Mouse (Mus musculus): ENCODE results near the gene Klhl23. TPM values are rescaled to one million over a fixed set of nuclear protein-coding genes. Genes with fewer than 3 reads are reported as not detected.
A peak's percentile ranks its signal among the peaks of the same experiment; 100 is the strongest.
"Not testable (repeated sequence)": the region's sequence is repeated elsewhere in the genome, so short reads cannot be mapped to it uniquely, and the experiment has no call there.

The Klhl23 gene
- 40.3 and 66.3 TPM in 2 replicates for polyA plus RNA-seq (2016; fragmentation: Nextera tagmentation; extraction: Ambion mirVana)

DNA sequence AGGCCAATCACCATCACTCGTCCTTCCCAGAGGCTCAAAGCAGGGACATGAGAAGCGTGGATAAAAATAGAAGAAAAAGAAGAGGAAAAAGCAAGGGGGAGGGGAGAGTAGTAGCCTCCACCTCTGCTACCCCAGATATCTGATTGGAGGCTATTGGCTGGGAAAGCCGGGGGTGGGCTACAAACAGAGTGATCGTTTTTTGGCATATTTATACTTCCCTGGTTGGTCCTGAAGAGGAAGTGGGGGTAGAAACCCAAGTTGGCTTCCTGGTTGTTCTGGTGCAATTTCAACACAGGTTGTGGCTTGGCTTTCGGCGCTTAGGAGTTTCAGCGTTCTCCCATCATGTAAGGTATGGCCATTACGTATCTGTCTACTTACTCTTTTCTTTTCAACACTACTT, at the start of gene Klhl23:
Gene Klhl23, plus strand, starts transcription at position 234 of the 400 bp plus-strand sequence.
- Histone ChIP-seq H3K9me3 (no peaks in the 10 kb centered on the region), H3K4me1 (peaks cover 25% of the 10 kb centered on the region; the same call in 1 of the 2 replicates), H3K36me3 (peaks cover 18% of the 10 kb centered on the region), H3K4me3 (peak within 1 kb of the TSS; percentile 92), H3K27ac (peak within 1 kb of the TSS; percentile 99), H3K27me3 (ENCODE audit: insufficient read depth, poor library complexity, severe bottlenecking) (no peaks in the 10 kb centered on the region)
- 8% methylated on average over 8 of the region's 8 CpGs for WGBS
- peak; percentile 81 for DNase-seq (ENCODE audit: low spot score)

DNA sequence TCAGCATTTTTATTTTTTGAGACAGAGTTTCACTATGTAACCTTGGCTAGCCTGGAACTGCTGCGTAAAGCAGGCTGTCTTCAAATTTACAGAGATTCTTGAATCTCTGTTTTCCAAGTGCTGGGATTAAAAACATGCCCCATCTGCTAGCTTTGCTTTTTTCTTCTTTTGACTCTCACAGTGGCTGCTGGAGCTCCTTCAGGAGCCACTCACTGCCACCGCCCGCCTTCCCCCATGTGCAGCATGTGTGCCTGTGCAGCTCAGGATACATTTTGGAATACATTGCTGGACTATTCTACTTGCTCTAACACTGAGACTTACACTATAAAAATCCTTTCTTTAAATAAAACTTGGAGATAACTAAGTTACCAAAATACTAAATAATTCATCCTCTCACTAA, 48.4 kb upstream of the Klhl23 start:
- Histone ChIP-seq H3K4me3 (no peak overlapping the region), H3K27me3 (ENCODE audit: insufficient read depth, poor library complexity, severe bottlenecking) (no peaks in the 10 kb centered on the region), H3K4me1 (no peaks in the 10 kb centered on the region), H3K9me3 (no peaks in the 10 kb centered on the region), H3K27ac (no peak overlapping the region), H3K36me3 (peaks cover 6% of the 10 kb centered on the region; the same call in 1 of the 2 replicates)
- WGBS: 96% methylated on average over 3 of the region's 3 CpGs
- DNase-seq (ENCODE audit: low spot score): no peak

DNA sequence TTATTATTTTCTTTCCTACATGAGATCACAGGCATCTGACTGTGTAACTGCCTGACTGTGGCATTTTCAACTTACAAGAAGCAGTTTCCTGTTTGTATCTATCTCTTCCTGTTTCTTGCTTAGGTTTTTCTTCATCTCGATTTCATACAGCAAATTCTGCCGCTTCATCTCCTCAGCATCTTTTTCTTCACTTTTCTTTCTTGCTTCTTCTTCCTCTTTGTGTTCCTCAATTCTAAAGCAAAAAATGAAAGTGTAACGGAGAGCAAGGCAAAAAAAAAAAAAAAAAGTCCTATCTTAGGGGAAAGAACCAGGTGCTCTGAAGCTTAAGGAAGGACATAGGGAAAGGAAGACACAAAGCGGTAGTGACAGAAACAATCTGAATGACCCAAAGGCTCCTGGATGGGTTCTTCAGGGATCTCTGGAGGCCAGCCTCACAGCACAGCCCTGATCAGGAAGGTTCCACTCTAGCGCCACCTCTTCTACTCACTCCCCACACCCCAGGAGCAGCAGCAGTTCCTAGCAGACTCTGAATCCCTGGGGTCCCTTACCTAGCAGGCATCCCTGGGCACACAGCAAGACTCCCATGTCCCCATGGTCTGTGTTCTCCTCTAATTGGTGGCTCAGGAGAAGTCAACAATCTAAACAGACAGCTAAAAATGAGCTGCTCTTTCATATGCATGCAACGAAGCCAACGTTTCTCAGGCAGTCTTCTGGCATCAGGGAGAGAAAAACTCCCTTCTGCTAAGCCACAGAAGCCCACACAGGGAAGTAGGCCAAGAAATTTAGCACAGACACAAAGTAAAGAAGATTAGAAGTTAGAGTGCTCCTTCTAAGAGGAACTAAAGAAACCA, 43.5 kb upstream of the Klhl23 start:
- no peak for DNase-seq (ENCODE audit: low spot score)
- no peaks in the 10 kb centered on the region for H3K27me3 ChIP-seq (ENCODE audit: insufficient read depth, poor library complexity, severe bottlenecking)
- 66% methylated on average over 7 of the region's 7 CpGs for WGBS
- no peaks in the 10 kb centered on the region for H3K4me1 ChIP-seq
- H3K36me3 ChIP-seq: peaks cover 6% of the 10 kb centered on the region; the same call in 1 of the 2 replicates
- no peak overlapping the region for H3K27ac ChIP-seq
- no peak overlapping the region for H3K4me3 ChIP-seq
- H3K9me3 ChIP-seq: no peaks in the 10 kb centered on the region

DNA sequence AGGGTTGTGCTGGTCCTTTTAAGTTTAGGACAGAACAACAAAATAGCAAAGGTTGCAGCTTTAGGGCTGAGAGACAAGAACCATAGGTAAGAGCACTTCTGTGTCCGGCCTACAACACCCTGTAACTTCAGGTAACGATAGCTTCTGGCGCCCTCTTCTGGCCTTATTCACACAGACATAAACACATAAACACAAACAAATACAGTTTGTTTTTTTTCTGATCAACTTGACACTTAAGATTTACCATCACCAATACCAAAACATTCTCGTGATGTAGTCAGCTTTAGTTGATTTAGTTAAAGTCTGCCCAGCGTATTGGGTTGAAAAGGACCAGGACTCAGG, 42.9 kb upstream of the Klhl23 start:
- DNase-seq (ENCODE audit: low spot score): no peak
- H3K27me3 ChIP-seq (ENCODE audit: insufficient read depth, poor library complexity, severe bottlenecking): no peaks in the 10 kb centered on the region
- no peak overlapping the region for H3K4me3 ChIP-seq
- no peak overlapping the region for H3K27ac ChIP-seq
- 46% methylated on average over 5 of the region's 5 CpGs for WGBS
- H3K36me3 ChIP-seq: peaks cover 6% of the 10 kb centered on the region; the same call in 1 of the 2 replicates
- H3K9me3 ChIP-seq: no peaks in the 10 kb centered on the region
- no peaks in the 10 kb centered on the region for H3K4me1 ChIP-seq

DNA sequence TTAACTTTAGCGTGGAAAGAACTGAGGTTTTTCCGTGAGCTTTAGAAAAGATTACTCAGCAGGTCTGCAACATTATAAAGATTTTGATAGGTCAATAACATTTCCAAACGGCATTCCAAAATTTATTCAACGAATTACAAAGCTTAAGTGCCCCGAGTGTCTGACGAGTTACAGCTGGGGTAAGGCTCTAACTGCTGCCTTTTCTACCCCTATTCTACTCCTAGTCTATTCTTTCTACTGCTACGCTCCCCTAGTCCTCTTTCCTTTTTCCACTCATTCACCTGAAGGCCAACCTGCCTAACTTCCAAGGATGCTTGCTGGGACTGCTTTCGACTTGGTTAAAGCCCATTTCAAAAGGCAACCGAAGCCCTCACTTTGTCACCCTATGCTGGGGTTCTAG, 32.8 kb upstream of the Klhl23 start:
- Histone ChIP-seq H3K27ac (peak overlapping the region; percentile 93), H3K36me3 (peaks cover 14% of the 10 kb centered on the region), H3K27me3 (ENCODE audit: insufficient read depth, poor library complexity, severe bottlenecking) (no peaks in the 10 kb centered on the region), H3K9me3 (no peaks in the 10 kb centered on the region), H3K4me3 (peak overlapping the region; percentile 83), H3K4me1 (peaks cover 4% of the 10 kb centered on the region; the same call in 1 of the 2 replicates)
- DNase-seq (ENCODE audit: low spot score): no peak
- 35% methylated on average over 9 of the region's 9 CpGs for WGBS

DNA sequence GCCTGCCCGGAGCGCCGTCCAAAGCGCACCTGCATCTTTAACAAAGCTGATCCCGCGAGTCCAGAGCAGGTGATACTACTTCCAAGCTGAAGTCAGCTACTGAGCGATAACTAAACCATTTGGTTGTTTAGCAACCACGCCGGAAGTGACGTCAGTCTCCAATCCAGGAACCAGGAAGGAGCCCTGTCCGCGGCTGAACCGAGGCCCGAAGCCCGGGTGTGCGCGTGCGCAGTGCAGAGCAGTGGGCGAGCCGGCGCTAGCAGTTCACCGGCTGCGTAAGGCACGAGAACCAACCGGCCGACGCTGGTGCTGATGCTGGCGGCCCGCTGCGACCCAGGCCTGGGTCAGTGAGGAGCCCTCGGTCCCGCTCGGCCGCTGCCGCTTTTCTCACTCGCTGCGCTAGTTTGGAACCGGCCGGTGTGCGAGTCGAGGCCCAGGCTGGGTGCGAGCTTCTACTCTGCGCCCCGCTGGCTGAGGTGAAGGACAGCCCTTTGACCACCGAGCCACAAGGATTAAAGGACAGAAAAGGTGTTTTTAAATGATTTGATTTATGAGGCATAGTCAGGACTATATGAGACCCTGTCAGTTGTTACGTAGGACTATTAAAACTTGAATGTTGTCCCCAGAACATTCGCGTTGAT, 32.2 kb upstream of the Klhl23 start, which contains the start of the genes Ccdc173 and Phospho2:
Gene Ccdc173, minus strand, starts transcription at position 147 of the 641 bp plus-strand sequence.
Gene Phospho2, plus strand, starts transcription at position 195 of the 641 bp plus-strand sequence.
- H3K4me3 ChIP-seq: peak within 1 kb of the TSS; percentile 83
- peak within 1 kb of the TSS; percentile 93 for H3K27ac ChIP-seq
- H3K36me3 ChIP-seq: peaks cover 17% of the 10 kb centered on the region
- 2% methylated on average over 48 of the region's 48 CpGs for WGBS
- DNase-seq (ENCODE audit: low spot score): peak; percentile 99
- H3K4me1 ChIP-seq: peaks cover 4% of the 10 kb centered on the region; the same call in 1 of the 2 replicates
- H3K9me3 ChIP-seq: no peaks in the 10 kb centered on the region
- H3K27me3 ChIP-seq (ENCODE audit: insufficient read depth, poor library complexity, severe bottlenecking): no peaks in the 10 kb centered on the region

DNA sequence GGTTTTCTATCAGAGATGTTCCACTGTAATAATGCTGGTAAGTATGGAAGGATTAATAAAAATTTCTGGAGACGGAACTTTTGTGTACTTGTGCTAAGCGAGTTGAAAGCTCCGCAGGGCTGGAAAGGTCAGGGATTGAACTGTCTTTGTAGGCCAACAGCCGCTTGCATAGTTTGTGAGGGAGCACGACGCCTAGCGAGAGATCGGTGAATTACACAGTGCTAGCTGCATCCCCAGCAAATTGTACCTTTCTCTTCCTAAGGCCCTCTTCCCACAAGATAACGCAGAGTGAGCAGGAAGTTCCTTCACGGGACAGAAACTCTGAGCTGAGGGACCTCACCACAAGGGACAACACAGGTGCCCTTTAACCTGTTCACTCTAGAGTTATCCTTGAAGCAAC, 31.5 kb upstream of the Klhl23 start:
- Histone ChIP-seq H3K9me3 (no peaks in the 10 kb centered on the region), H3K27me3 (ENCODE audit: insufficient read depth, poor library complexity, severe bottlenecking) (no peaks in the 10 kb centered on the region), H3K4me3 (peak overlapping the region; percentile 83), H3K4me1 (peaks cover 4% of the 10 kb centered on the region; the same call in 1 of the 2 replicates), H3K27ac (peak overlapping the region; percentile 93; the same call in 1 of the 2 replicates), H3K36me3 (peaks cover 24% of the 10 kb centered on the region)
- peak; percentile 92 for DNase-seq (ENCODE audit: low spot score)
- WGBS: 4% methylated on average over 10 of the region's 10 CpGs

DNA sequence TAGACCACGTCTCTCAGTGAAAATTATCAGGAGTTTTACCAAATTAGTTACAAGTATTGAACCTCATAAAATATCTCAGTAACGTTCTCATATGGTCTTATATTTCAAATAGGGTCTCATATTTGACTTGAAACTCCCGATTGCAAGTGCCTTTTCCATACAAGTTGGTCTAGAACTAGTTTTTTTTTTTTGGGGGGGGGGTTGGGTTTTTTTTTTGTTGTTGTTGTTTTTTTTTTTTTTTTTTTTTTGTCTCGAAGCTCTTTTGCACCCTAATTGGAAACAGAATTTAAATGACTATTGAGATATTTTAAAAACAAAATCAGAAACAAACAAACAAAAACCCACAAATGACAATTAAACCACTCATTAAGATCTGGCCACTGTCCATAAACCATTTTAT, 31.0 kb upstream of the Klhl23 start:
- WGBS: 67% methylated on average over 4 of the region's 4 CpGs
- Histone ChIP-seq H3K27ac (no peak overlapping the region), H3K9me3 (no peaks in the 10 kb centered on the region), H3K27me3 (ENCODE audit: insufficient read depth, poor library complexity, severe bottlenecking) (no peaks in the 10 kb centered on the region), H3K36me3 (peaks cover 29% of the 10 kb centered on the region), H3K4me3 (no peak overlapping the region), H3K4me1 (peaks cover 4% of the 10 kb centered on the region; the same call in 1 of the 2 replicates)
- no peak for DNase-seq (ENCODE audit: low spot score)

DNA sequence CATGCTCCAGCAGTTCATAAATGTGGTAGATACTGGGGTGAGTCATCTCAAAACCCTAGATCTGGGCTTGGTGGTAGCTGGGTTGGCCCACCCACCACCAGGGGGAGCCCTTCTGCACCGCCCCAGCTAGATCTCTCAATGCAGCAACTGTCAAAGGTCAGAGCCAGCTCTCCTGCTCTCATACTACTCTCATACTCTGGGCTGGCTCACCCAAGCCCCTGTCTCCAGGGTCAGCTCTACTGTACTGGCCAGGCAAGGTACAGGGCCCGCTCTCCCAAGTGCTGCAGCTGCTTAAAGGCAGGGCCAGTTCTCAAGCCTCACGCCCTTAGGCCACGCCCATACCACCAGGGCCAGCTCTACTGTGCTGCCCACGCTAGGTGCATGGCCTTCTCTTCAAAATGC, 18.8 kb upstream of the Klhl23 start:
- 0 out of 2 replicates have a peak, but pooled peaks cover 2% of the 10 kb centered on the region for H3K36me3 ChIP-seq
- no peaks in the 10 kb centered on the region for H3K27me3 ChIP-seq (ENCODE audit: insufficient read depth, poor library complexity, severe bottlenecking)
- WGBS: 47% methylated on average over 5 of the region's 5 CpGs
- H3K9me3 ChIP-seq: no peaks in the 10 kb centered on the region
- peak; percentile 82 for DNase-seq (ENCODE audit: low spot score)
- H3K4me3 ChIP-seq: peak overlapping the region; percentile 39; the same call in 1 of the 2 replicates
- H3K4me1 ChIP-seq: peaks cover 12% of the 10 kb centered on the region
- no peak overlapping the region for H3K27ac ChIP-seq

DNA sequence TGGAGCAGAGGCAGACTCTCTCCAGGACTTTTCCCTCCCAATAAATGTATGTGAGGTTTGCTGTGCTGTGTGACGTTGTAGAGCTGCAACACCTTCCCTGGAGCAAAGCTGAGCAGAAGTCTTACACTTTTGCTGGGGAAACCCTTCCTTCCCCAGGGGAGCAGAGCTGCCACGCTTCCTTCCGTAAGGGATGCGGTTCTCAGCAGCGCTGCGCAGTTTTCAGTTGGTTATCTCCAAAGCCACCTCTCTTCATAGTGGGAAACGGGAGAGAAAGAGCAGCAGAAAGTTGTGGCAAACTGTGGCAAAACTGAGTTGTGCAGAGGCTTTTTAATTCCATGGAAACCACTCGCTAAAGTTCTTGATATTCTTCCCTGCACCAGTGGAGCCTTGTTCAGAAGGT, 18.0 kb upstream of the Klhl23 start:
- DNase-seq (ENCODE audit: low spot score): no peak
- H3K36me3 ChIP-seq: no peaks in the 10 kb centered on the region
- no peaks in the 10 kb centered on the region for H3K27me3 ChIP-seq (ENCODE audit: insufficient read depth, poor library complexity, severe bottlenecking)
- H3K4me1 ChIP-seq: peaks cover 12% of the 10 kb centered on the region
- no peak overlapping the region for H3K27ac ChIP-seq
- WGBS: 56% methylated on average over 8 of the region's 8 CpGs
- H3K4me3 ChIP-seq: no peak overlapping the region
- no peaks in the 10 kb centered on the region for H3K9me3 ChIP-seq

DNA sequence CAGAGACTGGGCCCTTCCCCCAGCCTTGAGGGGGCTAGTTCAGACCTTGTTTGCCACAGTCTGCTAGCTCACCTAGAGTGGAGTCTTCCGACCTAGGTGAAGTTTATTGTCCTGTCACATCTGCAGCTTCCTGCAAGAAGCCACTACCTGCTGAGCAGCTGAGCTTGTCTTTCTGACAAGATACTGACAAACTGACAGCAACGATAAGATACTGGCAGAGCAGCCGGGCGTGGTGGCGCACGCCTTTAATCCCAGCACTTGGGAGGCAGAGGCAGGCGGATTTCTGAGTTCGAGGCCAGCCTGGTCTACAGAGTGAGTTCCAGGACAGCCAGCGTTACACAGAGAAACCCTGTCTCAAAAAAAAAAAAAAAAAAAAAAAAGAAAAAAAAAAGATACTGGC, 17.1 kb upstream of the Klhl23 start:
- DNase-seq (ENCODE audit: low spot score): not testable (repeated sequence)
- WGBS: 78% methylated on average over 9 of the region's 9 CpGs

DNA sequence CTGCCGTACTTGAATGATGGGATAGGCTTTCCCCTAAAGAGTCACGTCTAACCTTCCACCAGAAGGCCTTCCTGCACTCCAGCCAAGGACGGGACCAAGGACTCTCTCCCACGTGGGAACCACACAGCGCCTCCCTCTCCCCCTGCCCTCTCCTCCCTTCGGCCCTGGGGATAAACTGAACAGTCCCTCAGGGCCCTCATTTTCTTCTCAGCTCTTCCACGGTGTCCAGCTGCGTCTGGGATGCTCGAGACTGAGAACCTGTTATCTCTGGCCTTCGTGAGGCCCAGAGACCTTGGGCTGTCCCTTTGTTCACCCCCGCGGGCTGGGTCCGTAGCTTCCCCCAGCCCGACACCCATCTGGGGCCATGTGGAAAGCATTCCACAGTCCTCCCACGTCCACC, 11.6 kb upstream of the Klhl23 start:
- Histone ChIP-seq H3K4me3 (no peak overlapping the region), H3K36me3 (no peaks in the 10 kb centered on the region), H3K27me3 (ENCODE audit: insufficient read depth, poor library complexity, severe bottlenecking) (no peaks in the 10 kb centered on the region), H3K4me1 (0 out of 2 replicates have a peak, but pooled peaks cover 6% of the 10 kb centered on the region), H3K9me3 (no peaks in the 10 kb centered on the region), H3K27ac (no peak overlapping the region)
- DNase-seq (ENCODE audit: low spot score): no peak
- WGBS: 50% methylated on average over 15 of the region's 15 CpGs

More for the DNA sequence above, 17.1 kb upstream of the Klhl23 start:
- H3K27me3 ChIP-seq (ENCODE audit: insufficient read depth, poor library complexity, severe bottlenecking); H3K4me3 ChIP-seq; H3K27ac ChIP-seq; H3K9me3 ChIP-seq; H3K36me3 ChIP-seq: not testable (repeated sequence)
- H3K4me1 ChIP-seq: peaks cover 12% of the 10 kb centered on the region

DNA sequence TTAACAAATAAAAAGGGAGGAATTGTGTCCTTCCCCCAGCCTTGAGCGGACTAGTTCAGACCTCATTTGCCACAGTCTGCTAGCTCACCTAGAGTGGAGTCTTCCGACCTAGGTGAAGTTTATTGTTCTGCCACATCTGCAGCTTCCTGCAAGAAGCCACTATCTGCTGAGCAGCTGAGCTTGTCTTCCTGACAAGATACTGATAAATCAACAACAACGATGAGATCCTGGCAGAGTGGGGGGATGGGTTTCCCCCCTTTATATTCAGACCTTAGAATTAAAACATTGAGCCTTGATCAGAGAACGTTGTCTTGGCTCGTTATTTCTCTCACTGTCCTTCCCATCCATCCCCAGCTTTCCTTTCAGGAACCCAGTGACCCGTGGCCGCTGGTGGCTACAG, 10.4 kb upstream of the Klhl23 start:
- not testable (repeated sequence) for H3K36me3 ChIP-seq; H3K27me3 ChIP-seq (ENCODE audit: insufficient read depth, poor library complexity, severe bottlenecking); H3K4me1 ChIP-seq; H3K27ac ChIP-seq; H3K9me3 ChIP-seq; H3K4me3 ChIP-seq; DNase-seq (ENCODE audit: low spot score)
- 57% methylated on average over 7 of the region's 7 CpGs for WGBS

Measured in heart, embryonic 10.5 days (tissue).